Mouse (Mus musculus) midbrain, embryonic 10.5 days (tissue): ENCODE measurements at regions not wholly inside any gene's neighbourhood (a gene's known extent, or its start where the extent isn't known, plus 50 kb on each side); places are given as distances from the start of the nearest gene placed in this dataset.

ENCODE experiments used
- DNase-seq: peaks from one replicate; pipeline ENCODE4 v3.0.0-alpha.2; 2017; ENCODE audit warnings: low spot score
- H3K27ac ChIP-seq: fragments of 300-500 bp; sonication (generic); replicated peaks from 2 replicates; pipeline ENCODE4 v1.5.1; 2016; ENCODE audit warnings: mild to moderate bottlenecking
- H3K27me3 ChIP-seq: fragments of 300-500 bp; sonication (generic); 2 replicates; pipeline ENCODE4 v1.6.1; 2016; ENCODE audit warnings: low read depth, mild to moderate bottlenecking; ENCODE audit not compliant: poor library complexity, severe bottlenecking
- H3K36me3 ChIP-seq: fragments of 300-500 bp; sonication (generic); 2 replicates; pipeline ENCODE4 v1.6.1; 2016; ENCODE audit warnings: mild to moderate bottlenecking, moderate library complexity
- H3K4me1 ChIP-seq: fragments of 300-500 bp; sonication (generic); 2 replicates; pipeline ENCODE4 v1.6.1; 2016
- H3K4me3 ChIP-seq: fragments of 300-500 bp; sonication (generic); 2 replicates; pipeline ENCODE4 v1.5.1; 2016; ENCODE audit warnings: mild to moderate bottlenecking, moderate library complexity
- H3K9me3 ChIP-seq: fragments of 300-500 bp; sonication (generic); replicated peaks from 2 replicates; pipeline ENCODE4 v1.6.1; 2016; ENCODE audit warnings: mild to moderate bottlenecking
- WGBS: fragments of 180-500 bp; shearing (Covaris S2); methylation state at CpG from one replicate; pipeline ENCODE4 v1.1.7; 2016; 5-methylcytosine and 5-hydroxymethylcytosine counted together

GRCm38 (mm10) chr12:110161306-110161705 is 117.6 kb upstream of the Dio3 start:
- Histone ChIP-seq H3K27me3 (no peaks in the 10 kb centered on the region), H3K4me1 (peaks cover 4% of the 10 kb centered on the region), H3K27ac (no peak overlapping the region), H3K4me3 (no peak overlapping the region), H3K9me3 (no peaks in the 10 kb centered on the region), H3K36me3 (no peaks in the 10 kb centered on the region)
- WGBS, result 94% methylated on average over 4 of the region's 4 CpGs
- no peak for DNase-seq

DNA sequence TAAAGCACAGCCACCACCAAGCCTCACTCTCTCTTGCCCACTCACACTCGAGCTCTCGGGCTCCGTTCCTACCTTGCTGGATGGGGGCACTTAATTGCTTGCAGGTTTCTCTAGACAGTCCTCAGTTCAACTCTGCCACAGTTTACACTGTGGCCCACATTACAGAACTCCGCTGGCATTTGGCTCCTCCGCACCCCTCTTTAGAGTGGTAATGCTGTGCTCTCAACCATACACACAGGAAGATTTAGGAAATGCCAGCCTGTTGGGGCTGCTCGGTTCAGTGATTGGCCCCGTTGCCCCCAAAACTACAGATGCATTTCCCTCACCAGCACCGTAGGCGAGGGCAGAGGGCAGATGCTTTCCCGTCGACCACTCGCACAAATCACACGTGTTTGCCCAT is 113.4 kb upstream of the Dio3 start:
- Histone ChIP-seq H3K27ac (no peak overlapping the region), H3K9me3 (no peaks in the 10 kb centered on the region), H3K27me3 (no peaks in the 10 kb centered on the region), H3K4me1 (no peaks in the 10 kb centered on the region), H3K4me3 (no peak overlapping the region), H3K36me3 (no peaks in the 10 kb centered on the region)
- 86% methylated on average over 13 of the region's 13 CpGs for WGBS
- DNase-seq, result no peak

- Histone ChIP-seq H3K4me1 (no peaks in the 10 kb centered on the region), H3K36me3 (no peaks in the 10 kb centered on the region), H3K27me3 (no peaks in the 10 kb centered on the region), H3K4me3 (no peak overlapping the region), H3K27ac (no peak overlapping the region), H3K9me3 (no peaks in the 10 kb centered on the region)
- DNase-seq, result no peak
- WGBS, result 84% methylated on average over 4 of the region's 4 CpGs
These were observed 110.5 kb upstream of the Dio3 start for GRCm38 (mm10) chr12:110168407-110168806.

DNA sequence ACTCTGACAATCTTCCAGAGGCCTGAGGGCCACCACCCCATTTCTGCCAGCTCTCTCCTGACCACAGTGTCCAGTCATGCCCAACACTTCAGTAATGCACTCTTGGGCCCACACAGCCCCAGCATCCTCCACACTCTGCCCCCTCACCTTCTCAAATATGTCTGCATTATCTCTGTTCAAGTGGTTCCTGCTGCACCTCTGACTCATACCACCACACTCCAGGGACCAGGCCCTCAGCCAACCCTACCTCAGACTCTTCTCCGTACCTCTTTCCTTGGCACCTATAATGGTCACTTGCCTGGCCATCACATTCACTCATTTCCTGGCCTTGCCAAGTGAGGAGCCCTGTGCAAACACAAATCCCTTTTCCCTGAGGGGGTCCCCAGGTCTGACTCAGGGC is 109.6 kb upstream of the Dio3 start:
- no peak for DNase-seq
- 97% methylated on average over 1 of the region's 1 CpGs for WGBS
- no peaks in the 10 kb centered on the region for H3K4me1 ChIP-seq
- no peak overlapping the region for H3K27ac ChIP-seq
- H3K9me3 ChIP-seq, result no peaks in the 10 kb centered on the region
- H3K36me3 ChIP-seq, result no peaks in the 10 kb centered on the region
- no peaks in the 10 kb centered on the region for H3K27me3 ChIP-seq
- H3K4me3 ChIP-seq, result no peak overlapping the region

- Histone ChIP-seq H3K4me3 (no peak overlapping the region), H3K36me3 (no peaks in the 10 kb centered on the region), H3K9me3 (no peaks in the 10 kb centered on the region), H3K27ac (no peak overlapping the region), H3K4me1 (no peaks in the 10 kb centered on the region), H3K27me3 (no peaks in the 10 kb centered on the region)
- 91% methylated on average over 8 of the region's 8 CpGs for WGBS
- no peak for DNase-seq
These were observed 108.4 kb upstream of the Dio3 start for GRCm38 (mm10) chr12:110170496-110170895.

GRCm38 (mm10) chr12:110177826-110178225 is 101.0 kb upstream of the Dio3 start:
- Histone ChIP-seq H3K4me3 (no peak overlapping the region), H3K27ac (no peak overlapping the region), H3K27me3 (peaks cover 7% of the 10 kb centered on the region; the same call in 1 of the 2 replicates), H3K4me1 (peaks cover 7% of the 10 kb centered on the region), H3K36me3 (no peaks in the 10 kb centered on the region), H3K9me3 (no peaks in the 10 kb centered on the region; the same call in 1 of the 2 replicates)
- DNase-seq, result no peak
- 91% methylated on average over 2 of the region's 2 CpGs for WGBS

DNA sequence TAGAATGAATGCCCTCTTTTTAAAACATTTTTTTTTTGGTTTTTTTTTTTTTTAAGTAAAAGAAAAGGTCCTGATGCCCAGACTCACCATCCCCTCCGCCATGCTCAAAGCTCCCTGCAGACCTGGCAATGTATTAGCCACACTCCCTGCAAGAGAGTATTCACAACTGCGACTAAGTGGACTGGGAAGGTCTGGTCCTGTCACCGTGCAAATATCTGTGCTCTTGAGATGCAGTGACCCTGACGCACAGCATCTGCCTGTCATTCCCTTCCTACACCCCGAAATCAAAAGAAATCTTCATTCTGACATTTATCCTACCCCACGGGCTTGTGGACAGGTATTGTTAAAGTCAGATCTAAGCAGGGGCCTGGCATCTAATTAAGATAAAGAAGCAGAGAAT is 95.4 kb upstream of the Dio3 start:
- no peaks in the 10 kb centered on the region; the same call in 1 of the 2 replicates for H3K9me3 ChIP-seq
- peaks cover 61% of the 10 kb centered on the region for H3K27me3 ChIP-seq
- no peak for DNase-seq
- peaks cover 61% of the 10 kb centered on the region for H3K4me1 ChIP-seq
- no peak overlapping the region for H3K4me3 ChIP-seq
- WGBS, result 30% methylated on average over 6 of the region's 6 CpGs
- no peaks in the 10 kb centered on the region for H3K36me3 ChIP-seq
- H3K27ac ChIP-seq, result peak overlapping the region; percentile 33; the same call in 1 of the 2 replicates

- H3K27me3 ChIP-seq, result peaks cover 76% of the 10 kb centered on the region
- H3K36me3 ChIP-seq, result no peaks in the 10 kb centered on the region
- DNase-seq, result peak; percentile 53
- H3K9me3 ChIP-seq, result no peaks in the 10 kb centered on the region
- peak overlapping the region; percentile 95 for H3K27ac ChIP-seq
- H3K4me3 ChIP-seq, result peak overlapping the region; percentile 18; the same call in 1 of the 2 replicates
- WGBS, result 30% methylated on average over 9 of the region's 9 CpGs
- H3K4me1 ChIP-seq, result peaks cover 78% of the 10 kb centered on the region
These were observed 93.5 kb upstream of the Dio3 start for GRCm38 (mm10) chr12:110185399-110185798.

- Histone ChIP-seq H3K27ac (peak overlapping the region; percentile 95), H3K36me3 (no peaks in the 10 kb centered on the region), H3K27me3 (peaks cover 86% of the 10 kb centered on the region), H3K4me1 (peaks cover 88% of the 10 kb centered on the region), H3K9me3 (no peaks in the 10 kb centered on the region), H3K4me3 (no peak overlapping the region)
- 9% methylated on average over 3 of the region's 3 CpGs for WGBS
- peak; percentile 62 for DNase-seq
These were observed 92.5 kb upstream of the Dio3 start for GRCm38 (mm10) chr12:110186381-110186780.

- Histone ChIP-seq H3K36me3 (no peaks in the 10 kb centered on the region), H3K27me3 (peaks cover 91% of the 10 kb centered on the region), H3K4me3 (peak overlapping the region; percentile 67), H3K9me3 (no peaks in the 10 kb centered on the region), H3K4me1 (peaks cover 93% of the 10 kb centered on the region), H3K27ac (peak overlapping the region; percentile 95)
- peak; percentile 30 for DNase-seq
- WGBS, result 3% methylated on average over 10 of the region's 10 CpGs
These were observed 92.0 kb upstream of the Dio3 start for GRCm38 (mm10) chr12:110186911-110187245.

- Histone ChIP-seq H3K4me3 (peak overlapping the region; percentile 67), H3K27me3 (peaks cover 94% of the 10 kb centered on the region), H3K9me3 (no peaks in the 10 kb centered on the region), H3K36me3 (no peaks in the 10 kb centered on the region), H3K4me1 (peaks cover 97% of the 10 kb centered on the region), H3K27ac (peak overlapping the region; percentile 95)
- WGBS, result under 1% methylated on average over 49 of the region's 49 CpGs
- DNase-seq, result peak; percentile 82
These were observed 91.4 kb upstream of the Dio3 start for GRCm38 (mm10) chr12:110187246-110188135.

GRCm38 (mm10) chr12:110188136-110188631 is 90.7 kb upstream of the Dio3 start:
- Histone ChIP-seq H3K4me3 (peak overlapping the region; percentile 67), H3K27ac (peak overlapping the region; percentile 95), H3K4me1 (peaks cover 92% of the 10 kb centered on the region), H3K27me3 (peaks cover 93% of the 10 kb centered on the region), H3K36me3 (no peaks in the 10 kb centered on the region), H3K9me3 (no peaks in the 10 kb centered on the region)
- DNase-seq, result peak; percentile 68
- WGBS, result under 1% methylated on average over 29 of the region's 29 CpGs

DNA sequence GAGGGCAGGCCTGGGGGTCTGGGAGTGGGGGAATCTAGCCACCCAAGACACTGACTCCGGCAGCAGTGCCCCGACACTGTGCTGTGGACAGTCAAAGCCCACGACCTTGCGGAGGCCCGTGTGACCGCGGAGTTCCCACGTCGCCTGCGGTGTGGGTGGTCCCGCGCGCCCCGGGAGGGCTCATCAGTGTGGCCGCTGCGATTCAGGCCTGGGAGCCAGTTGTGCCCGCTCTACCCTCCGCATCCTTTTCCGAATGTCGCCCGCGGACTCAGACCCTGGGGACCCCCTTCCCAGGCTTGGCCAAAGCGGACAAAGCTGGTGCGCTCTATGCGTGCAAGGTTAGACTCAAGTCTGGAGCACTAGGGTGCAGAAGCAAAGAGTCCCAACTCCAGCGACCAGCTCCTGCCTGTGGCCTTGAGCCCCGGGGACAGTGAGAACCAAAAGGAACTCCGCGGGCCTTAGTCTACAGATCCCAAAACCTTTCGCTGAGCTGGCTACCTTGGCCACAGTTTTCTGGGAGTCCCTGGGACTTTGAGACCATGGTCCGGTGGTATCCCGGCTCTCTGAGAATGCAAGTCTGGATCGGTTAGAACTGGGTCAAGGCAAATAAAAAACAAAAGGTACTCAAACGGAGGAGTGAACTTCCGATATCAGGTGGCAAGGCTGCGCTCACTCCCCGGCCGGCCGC is 90.1 kb upstream of the Dio3 start:
- peak overlapping the region; percentile 67 for H3K4me3 ChIP-seq
- H3K27ac ChIP-seq, result peak overlapping the region; percentile 95
- peaks cover 94% of the 10 kb centered on the region for H3K27me3 ChIP-seq
- 0 out of 2 replicates have a peak, but pooled peaks cover under 1% of the 10 kb centered on the region for H3K36me3 ChIP-seq
- peak; percentile 74 for DNase-seq
- no peaks in the 10 kb centered on the region for H3K9me3 ChIP-seq
- under 1% methylated on average over 39 of the region's 39 CpGs for WGBS
- peaks cover 86% of the 10 kb centered on the region for H3K4me1 ChIP-seq
